Mouse (Mus musculus): ENCODE measurements around the gene Pkig.
"Not testable (repeated sequence)": the region's sequence is repeated elsewhere in the genome, so short reads cannot be mapped to it uniquely, and the experiment has no call there.

GRCm38 (mm10) chr2:163655699-163656098 lies 2.5 kb upstream of the Pkig start:
- TF ChIP-seq CTCF (IDR thresholded peaks at IDR 0.05; ENCODE audit: control insufficient read depth, insufficient read depth, low read length); POLR2A (IDR thresholded peaks at IDR 0.05; ENCODE audit: borderline replicate concordance, control insufficient read depth, low read depth, low read length): not testable (repeated sequence)
